Mouse (Mus musculus) hindbrain, embryonic 13.5 days (tissue): ENCODE measurements at regions not wholly inside any gene's neighbourhood (a gene's known extent, or its start where the extent isn't known, plus 50 kb on each side); places are given as distances from the start of the nearest gene placed in this dataset.

ENCODE experiments used
- ATAC-seq: fragments of 200-750 bp; cut with Nextera tagmentation; 2 replicates; pipeline ENCODE4 v1.8.0; 2017; ENCODE audit warnings: moderate TSS enrichment; ENCODE audit not compliant: low FRiP score
- H3K27ac ChIP-seq: fragments of 300-500 bp; sonication (generic); 2 replicates; pipeline ENCODE4 v1.5.1; 2015; ENCODE audit warnings: inconsistent platforms, mild to moderate bottlenecking, moderate library complexity
- H3K27me3 ChIP-seq: fragments of 300-500 bp; sonication (generic); 2 replicates; pipeline ENCODE4 v1.6.1; 2015; ENCODE audit warnings: mild to moderate bottlenecking, inconsistent platforms
- H3K36me3 ChIP-seq: fragments of 300-500 bp; sonication (generic); 2 replicates; pipeline ENCODE4 v1.6.1; 2015; ENCODE audit warnings: mild to moderate bottlenecking, inconsistent platforms
- H3K4me1 ChIP-seq: fragments of 300-500 bp; sonication (generic); replicated peaks from 2 replicates; pipeline ENCODE4 v1.6.1; 2015; ENCODE audit warnings: inconsistent platforms
- H3K4me2 ChIP-seq: fragments of 300-500 bp; sonication (generic); 2 replicates; pipeline ENCODE4 v1.6.1; 2015; ENCODE audit warnings: inconsistent platforms, mild to moderate bottlenecking, moderate library complexity
- H3K4me3 ChIP-seq: fragments of 300-500 bp; sonication (generic); 2 replicates; pipeline ENCODE4 v1.5.1; 2015; ENCODE audit warnings: mild to moderate bottlenecking, inconsistent platforms
- H3K9ac ChIP-seq: fragments of 300-500 bp; sonication (generic); 2 replicates; pipeline ENCODE4 v1.6.1; 2015; ENCODE audit warnings: mild to moderate bottlenecking, inconsistent platforms
- H3K9me3 ChIP-seq: fragments of 300-500 bp; sonication (generic); 2 replicates; pipeline ENCODE4 v1.6.1; 2016; ENCODE audit warnings: inconsistent platforms
- WGBS: fragments of 180-500 bp; shearing (Covaris S2); methylation state at CpG from one replicate; pipeline ENCODE4 v1.1.7; 2015; 5-methylcytosine and 5-hydroxymethylcytosine counted together

- Histone ChIP-seq H3K27ac (no peak overlapping the region), H3K4me3 (no peak overlapping the region), H3K9ac (no peak overlapping the region), H3K9me3 (no peaks in the 10 kb centered on the region), H3K27me3 (no peaks in the 10 kb centered on the region), H3K4me2 (no peak overlapping the region), H3K4me1 (no peaks in the 10 kb centered on the region), H3K36me3 (no peaks in the 10 kb centered on the region)
- WGBS = 77% methylated on average over 4 of the region's 4 CpGs
- ATAC-seq = no peak
Measured at GRCm38 (mm10) chr17:72674658-72675057, 70.2 kb upstream of the Alk start.

DNA sequence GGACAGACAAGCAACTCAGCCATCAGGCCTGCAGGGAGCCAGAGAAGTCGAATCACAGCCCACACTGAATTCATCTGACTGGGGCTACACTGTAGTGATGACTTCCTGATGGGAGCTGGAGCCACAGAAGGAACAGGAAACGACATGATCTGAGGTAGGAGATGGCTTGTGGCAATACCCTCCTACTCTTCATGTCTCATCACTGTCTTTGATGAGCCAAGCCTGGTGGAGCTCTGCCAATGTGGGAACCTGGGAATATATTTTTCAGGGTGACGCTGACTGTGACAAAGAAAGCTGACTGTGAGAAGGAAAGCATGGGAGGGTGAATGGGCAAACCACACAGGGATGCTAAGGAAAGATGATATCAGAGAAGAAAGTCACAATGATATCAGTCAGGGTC lies 67.6 kb upstream of the Alk start:
- Histone ChIP-seq H3K9ac (no peak overlapping the region), H3K27ac (no peak overlapping the region), H3K4me1 (no peaks in the 10 kb centered on the region), H3K4me3 (no peak overlapping the region), H3K9me3 (no peaks in the 10 kb centered on the region), H3K4me2 (no peak overlapping the region), H3K36me3 (no peaks in the 10 kb centered on the region), H3K27me3 (no peaks in the 10 kb centered on the region)
- WGBS = 80% methylated on average over 3 of the region's 3 CpGs
- ATAC-seq = no peak

DNA sequence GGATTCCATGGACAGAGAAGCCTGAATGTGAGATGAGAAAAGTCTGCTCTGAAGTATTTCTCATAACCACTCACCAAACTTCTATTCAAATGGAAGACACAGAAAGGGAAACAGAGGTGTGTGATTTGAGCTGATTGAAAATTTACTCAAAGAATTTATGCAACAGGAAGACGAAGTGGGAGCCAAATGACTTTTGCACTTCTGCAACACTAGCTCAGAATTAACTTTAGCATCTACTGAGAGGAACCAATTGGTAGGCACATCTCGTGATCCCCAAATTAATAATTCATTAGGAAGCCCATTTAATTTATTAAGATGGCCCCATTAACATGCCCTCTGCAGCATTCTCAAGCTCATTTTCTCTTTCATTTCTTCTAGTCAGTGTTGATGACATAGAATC lies 62.5 kb upstream of the Alk start:
- no peak overlapping the region for H3K9ac ChIP-seq
- no peak for ATAC-seq
- 69% methylated on average over 2 of the region's 2 CpGs for WGBS
- no peaks in the 10 kb centered on the region for H3K4me1 ChIP-seq
- H3K27ac ChIP-seq = no peak overlapping the region
- no peaks in the 10 kb centered on the region for H3K27me3 ChIP-seq
- no peaks in the 10 kb centered on the region for H3K36me3 ChIP-seq
- no peak overlapping the region for H3K4me2 ChIP-seq
- no peak overlapping the region for H3K4me3 ChIP-seq
- no peaks in the 10 kb centered on the region for H3K9me3 ChIP-seq

DNA sequence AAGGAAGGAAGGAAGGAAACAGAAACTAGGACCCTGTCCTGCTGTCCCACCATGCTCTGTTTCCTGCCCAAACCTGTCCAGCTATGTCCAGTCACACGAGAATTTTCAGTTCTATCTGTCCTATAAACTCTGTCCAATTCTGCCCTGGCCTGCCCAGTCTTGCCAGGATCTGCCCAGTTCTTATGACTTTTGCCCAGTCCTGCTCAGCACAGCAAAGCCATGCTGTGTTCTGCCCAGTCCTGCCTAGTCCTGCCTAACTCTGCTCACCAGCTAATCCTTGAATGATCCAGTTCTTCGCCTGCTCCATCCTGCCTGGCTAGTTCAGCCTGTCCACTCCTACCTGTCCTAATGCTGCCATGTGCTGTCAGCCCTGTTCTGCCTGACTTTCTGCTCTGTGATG lies 57.3 kb upstream of the Alk start:
- WGBS = 80% methylated on average over 2 of the region's 2 CpGs

DNA sequence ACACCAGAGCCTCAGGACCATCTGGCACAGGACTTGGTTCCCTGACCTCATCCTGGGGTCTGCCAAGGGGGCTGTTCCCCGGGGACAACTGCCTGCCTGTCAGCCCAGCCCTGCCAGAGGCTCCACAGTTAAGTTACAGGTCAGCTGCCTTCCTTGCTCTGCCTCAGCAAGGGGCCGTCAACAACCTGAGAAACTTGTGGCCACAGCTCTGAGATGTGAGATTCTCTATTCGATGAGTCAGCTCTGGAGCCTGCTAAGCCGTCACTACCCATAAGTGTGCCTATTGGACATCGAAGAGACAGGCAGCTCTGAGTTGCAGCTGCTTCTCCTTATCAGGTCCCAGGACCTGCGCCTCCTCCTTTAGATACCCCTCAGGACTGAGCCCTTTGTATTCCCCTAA lies 54.3 kb upstream of the Alk start:
- H3K9me3 ChIP-seq = no peaks in the 10 kb centered on the region
- H3K4me1 ChIP-seq = peaks cover 14% of the 10 kb centered on the region
- no peak overlapping the region for H3K27ac ChIP-seq
- 70% methylated on average over 6 of the region's 6 CpGs for WGBS
- no peaks in the 10 kb centered on the region for H3K36me3 ChIP-seq
- no peak overlapping the region for H3K9ac ChIP-seq
- H3K4me2 ChIP-seq = no peak overlapping the region
- no peaks in the 10 kb centered on the region for H3K27me3 ChIP-seq
- no peak for ATAC-seq
- H3K4me3 ChIP-seq = no peak overlapping the region

More for the DNA sequence above, 57.3 kb upstream of the Alk start:
- no peak for ATAC-seq
- Histone ChIP-seq H3K27ac (no peak overlapping the region), H3K4me1 (peaks cover 14% of the 10 kb centered on the region), H3K27me3 (no peaks in the 10 kb centered on the region), H3K36me3 (no peaks in the 10 kb centered on the region), H3K4me2 (no peak overlapping the region), H3K9ac (no peak overlapping the region), H3K9me3 (no peaks in the 10 kb centered on the region), H3K4me3 (no peak overlapping the region)

DNA sequence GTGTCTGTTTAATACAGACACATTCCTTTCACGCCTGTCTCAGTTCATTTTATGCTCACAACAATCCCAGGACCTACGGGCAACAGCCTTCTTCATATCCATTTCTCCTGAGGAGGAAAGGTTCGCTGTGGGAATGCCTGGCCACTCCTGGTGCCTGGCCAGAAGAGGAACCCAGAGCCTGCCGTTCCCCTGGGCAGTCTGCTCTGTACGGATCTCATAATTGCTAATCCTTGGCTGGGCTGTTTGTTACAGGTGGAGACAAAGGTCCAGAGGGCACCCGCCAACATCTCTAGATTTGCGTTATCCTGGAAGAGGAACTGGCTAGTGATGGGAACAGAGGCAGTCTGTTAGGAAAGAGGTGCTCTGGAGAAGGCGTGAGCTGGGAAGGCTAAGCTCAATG lies 53.4 kb upstream of the Alk start:
- H3K27ac ChIP-seq = no peak overlapping the region
- peaks cover 14% of the 10 kb centered on the region for H3K4me1 ChIP-seq
- no peaks in the 10 kb centered on the region for H3K27me3 ChIP-seq
- ATAC-seq = no peak
- H3K9me3 ChIP-seq = no peaks in the 10 kb centered on the region
- H3K4me3 ChIP-seq = no peak overlapping the region
- H3K36me3 ChIP-seq = no peaks in the 10 kb centered on the region
- H3K4me2 ChIP-seq = no peak overlapping the region
- no peak overlapping the region for H3K9ac ChIP-seq
- 59% methylated on average over 8 of the region's 8 CpGs for WGBS
